Mouse (Mus musculus) lung, embryonic 14.5 days (tissue): ENCODE results near the gene Mex3d. TPM values are rescaled to one million over a fixed set of nuclear protein-coding genes. Genes with fewer than 3 reads are reported as not detected.
A peak's percentile ranks its signal among the peaks of the same experiment; 100 is the strongest.

ENCODE experiments used
- ATAC-seq: fragments of 200-750 bp; cut with Nextera tagmentation; 2 replicates; pipeline ENCODE4 v1.8.0; 2017; ENCODE audit warnings: mild to moderate bottlenecking, moderate TSS enrichment, moderate library complexity; ENCODE audit not compliant: insufficient read depth
- DNase-seq: peaks from one replicate; pipeline ENCODE4 v3.0.0-alpha.2; 2015
- H3K27ac ChIP-seq: fragments of 300-500 bp; sonication (generic); 2 replicates; pipeline ENCODE4 v1.5.1; 2014; ENCODE audit warnings: low read depth, mild to moderate bottlenecking, moderate library complexity
- H3K27me3 ChIP-seq: fragments of 300-500 bp; sonication (generic); 2 replicates; pipeline ENCODE4 v1.6.1; 2014; ENCODE audit warnings: low read length, control low read depth; ENCODE audit not compliant: insufficient read depth
- H3K36me3 ChIP-seq: fragments of 300-500 bp; sonication (generic); 2 replicates; pipeline ENCODE4 v1.6.1; 2014; ENCODE audit warnings: control low read depth; ENCODE audit not compliant: insufficient read depth
- H3K4me1 ChIP-seq: fragments of 300-500 bp; sonication (generic); 2 replicates; pipeline ENCODE4 v1.6.1; 2014; ENCODE audit warnings: antibody characterized with exemption, control low read depth; ENCODE audit not compliant: insufficient read depth
- H3K4me2 ChIP-seq: fragments of 300-500 bp; sonication (generic); 2 replicates; pipeline ENCODE4 v1.6.1; 2014; ENCODE audit warnings: mild to moderate bottlenecking
- H3K4me3 ChIP-seq: fragments of 300-500 bp; sonication (generic); 2 replicates; pipeline ENCODE4 v1.5.1; 2014; ENCODE audit warnings: low read depth, low read length
- H3K9ac ChIP-seq: fragments of 300-500 bp; sonication (generic); 2 replicates; pipeline ENCODE4 v1.6.1; 2014
- H3K9me3 ChIP-seq: fragments of 300-500 bp; sonication (generic); 2 replicates; pipeline ENCODE4 v1.6.1; 2016; ENCODE audit warnings: low read depth, low read length, control low read depth
- CTCF ChIP-seq: IDR thresholded peaks from 2 replicates; pipeline ENCODE4 v1.5.1; 2016; ENCODE audit warnings: antibody characterized with exemption, low read depth
- WGBS: fragments of 180-500 bp; shearing (Covaris S2); extraction: QIAGEN DNeasy Blood & Tissue Kit; methylation state at CpG from one replicate; pipeline ENCODE4 v1.1.7; 2014; 5-methylcytosine and 5-hydroxymethylcytosine counted together
- polyA plus RNA-seq: library from polyadenylated mRNA; unstranded; fragments of >200 nt; fragmentation: Nextera tagmentation; extraction: Ambion mirVana; gene quantifications from 2 replicates; pipeline ENCODE4 v1.2.1, GENCODE M21; 2014

Mex3d gene
- polyA plus RNA-seq, 1 experiment from 2014 or later, result 8.6 TPM

DNA sequence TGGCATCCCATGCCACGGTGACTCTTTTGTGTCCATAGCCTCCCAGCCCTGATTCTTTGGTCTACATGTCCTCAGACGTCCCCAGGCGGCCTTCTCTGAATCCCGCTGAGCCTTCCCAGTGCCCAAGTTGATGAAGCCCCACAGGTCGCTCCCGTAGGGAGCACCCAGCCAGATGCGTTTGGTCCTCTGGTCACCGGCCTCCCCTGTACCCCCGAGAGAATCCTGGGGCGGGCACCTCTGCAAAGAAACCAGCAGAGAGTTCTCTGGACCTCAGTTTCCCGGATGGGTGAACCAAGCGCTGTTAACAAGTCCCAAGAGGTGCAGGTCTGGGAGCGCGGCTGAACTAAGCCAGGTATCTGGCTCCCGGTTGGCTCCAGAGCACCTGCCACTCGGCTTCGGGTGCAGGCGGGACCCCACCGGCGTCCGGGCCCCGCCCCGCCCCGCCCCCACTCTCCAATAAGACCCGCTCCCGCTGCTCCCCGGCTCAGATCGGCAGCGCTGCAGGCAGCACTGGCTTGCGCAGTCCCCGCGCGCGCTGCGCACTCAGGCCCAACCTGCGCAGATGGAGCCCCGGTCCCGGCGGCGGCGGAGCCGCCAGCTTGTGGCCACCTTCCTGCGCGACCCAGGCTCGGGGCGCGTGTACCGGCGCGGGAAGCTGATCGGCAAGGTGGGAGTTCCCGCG lies 31.3 kb downstream of the Mex3d start, which contains the start of gene Plk5:
TSS of gene Plk5 (plus strand) at position 459 of the 682 bp plus-strand sequence.
- no peak for ATAC-seq
- WGBS, result 1% methylated on average over 53 of the region's 53 CpGs
- no peak for DNase-seq
- no peak within 1 kb of the TSS for H3K9ac ChIP-seq
- no peaks in the 10 kb centered on the region for H3K9me3 ChIP-seq
- peak within 1 kb of the TSS; percentile 63 for H3K4me2 ChIP-seq
- H3K27ac ChIP-seq, result no peak within 1 kb of the TSS
- H3K36me3 ChIP-seq, result no peaks in the 10 kb centered on the region
- TF ChIP-seq CTCF, result no peak
- peaks cover 71% of the 10 kb centered on the region for H3K27me3 ChIP-seq
- peaks cover 5% of the 10 kb centered on the region; the same call in 1 of the 2 replicates for H3K4me1 ChIP-seq
- H3K4me3 ChIP-seq, result peak within 1 kb of the TSS; percentile 36

GRCm38 (mm10) chr10:80355431-80355830 lies 32.0 kb downstream of the Mex3d start:
- 14% methylated on average over 9 of the region's 9 CpGs for WGBS
- Histone ChIP-seq H3K36me3 (no peaks in the 10 kb centered on the region), H3K27me3 (peaks cover 78% of the 10 kb centered on the region)

DNA sequence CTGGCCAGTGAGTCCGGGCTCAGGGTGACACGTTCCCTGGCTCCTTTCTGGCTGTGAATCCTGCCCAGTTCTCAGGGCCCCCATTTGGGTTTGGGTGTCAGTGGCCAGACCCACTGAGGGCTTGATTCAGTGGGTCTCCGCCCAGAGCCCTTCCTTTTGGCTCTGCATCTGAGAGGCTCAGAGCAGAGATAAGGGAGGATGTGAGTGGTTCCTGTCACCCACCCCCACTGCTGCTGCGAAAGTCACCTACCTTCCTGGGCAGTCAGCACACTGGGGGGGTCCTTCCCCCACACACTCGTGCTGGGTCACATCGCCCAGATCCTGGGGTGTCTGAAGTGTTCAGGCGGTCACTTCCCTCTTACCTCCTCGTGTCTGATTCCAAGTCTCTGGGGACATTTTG lies 34.7 kb downstream of the Mex3d start:
- Histone ChIP-seq H3K4me1 (peaks cover 15% of the 10 kb centered on the region; the same call in 1 of the 2 replicates), H3K4me2 (no peak overlapping the region), H3K9ac (no peak overlapping the region), H3K27me3 (peaks cover 91% of the 10 kb centered on the region), H3K36me3 (no peaks in the 10 kb centered on the region), H3K9me3 (no peaks in the 10 kb centered on the region), H3K27ac (no peak overlapping the region), H3K4me3 (no peak overlapping the region)
- DNase-seq (no peak), ATAC-seq (no peak)
- TF ChIP-seq CTCF, result no peak
- 49% methylated on average over 8 of the region's 8 CpGs for WGBS

More at GRCm38 (mm10) chr10:80355431-80355830, 32.0 kb downstream of the Mex3d start:
- no peak overlapping the region for H3K9ac ChIP-seq
- no peak for TF ChIP-seq CTCF
- no peak for DNase-seq
- H3K4me2 ChIP-seq, result no peak overlapping the region
- no peak overlapping the region for H3K27ac ChIP-seq
- no peaks in the 10 kb centered on the region for H3K9me3 ChIP-seq
- peaks cover 5% of the 10 kb centered on the region; the same call in 1 of the 2 replicates for H3K4me1 ChIP-seq
- no peak overlapping the region for H3K4me3 ChIP-seq
- ATAC-seq, result no peak

GRCm38 (mm10) chr10:80351896-80352295 lies 35.6 kb downstream of the Mex3d start:
- no peak overlapping the region for H3K9ac ChIP-seq
- no peak overlapping the region for H3K4me2 ChIP-seq
- 29% methylated on average over 11 of the region's 11 CpGs for WGBS
- ATAC-seq (no peak), DNase-seq (no peak)
- H3K9me3 ChIP-seq, result no peaks in the 10 kb centered on the region
- H3K4me1 ChIP-seq, result peaks cover 15% of the 10 kb centered on the region; the same call in 1 of the 2 replicates
- no peak overlapping the region for H3K4me3 ChIP-seq
- peaks cover 90% of the 10 kb centered on the region for H3K27me3 ChIP-seq
- no peaks in the 10 kb centered on the region for H3K36me3 ChIP-seq
- no peak for TF ChIP-seq CTCF
- H3K27ac ChIP-seq, result no peak overlapping the region

DNA sequence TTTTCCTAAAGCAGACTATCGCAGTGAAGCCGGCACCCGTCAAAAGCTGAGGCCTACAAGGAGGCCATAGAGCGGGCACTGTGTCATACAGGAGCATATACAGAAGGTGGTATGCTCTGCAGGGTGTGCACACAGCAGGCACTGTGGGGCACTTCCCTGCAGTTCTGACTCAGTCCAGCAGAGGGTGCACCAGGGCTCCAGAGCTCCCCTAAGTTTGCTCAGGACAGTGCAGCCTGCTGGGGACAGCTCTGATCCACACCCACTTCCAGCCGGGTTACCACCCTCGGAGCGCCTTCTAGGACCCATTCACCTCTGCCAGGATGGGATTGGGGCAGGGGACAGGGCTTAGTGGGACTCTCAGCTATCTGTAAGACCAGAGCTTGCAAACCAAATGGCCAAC lies 37.2 kb downstream of the Mex3d start:
- Histone ChIP-seq H3K9ac (no peak overlapping the region), H3K4me2 (no peak overlapping the region), H3K4me1 (peaks cover 10% of the 10 kb centered on the region; the same call in 1 of the 2 replicates), H3K9me3 (no peaks in the 10 kb centered on the region), H3K36me3 (no peaks in the 10 kb centered on the region), H3K27ac (no peak overlapping the region), H3K4me3 (no peak overlapping the region), H3K27me3 (peaks cover 89% of the 10 kb centered on the region)
- peak; percentile 94 for DNase-seq
- peak; percentile 81 for ATAC-seq
- TF ChIP-seq CTCF, result peak; percentile 98
- WGBS, result 5% methylated on average over 7 of the region's 7 CpGs

DNA sequence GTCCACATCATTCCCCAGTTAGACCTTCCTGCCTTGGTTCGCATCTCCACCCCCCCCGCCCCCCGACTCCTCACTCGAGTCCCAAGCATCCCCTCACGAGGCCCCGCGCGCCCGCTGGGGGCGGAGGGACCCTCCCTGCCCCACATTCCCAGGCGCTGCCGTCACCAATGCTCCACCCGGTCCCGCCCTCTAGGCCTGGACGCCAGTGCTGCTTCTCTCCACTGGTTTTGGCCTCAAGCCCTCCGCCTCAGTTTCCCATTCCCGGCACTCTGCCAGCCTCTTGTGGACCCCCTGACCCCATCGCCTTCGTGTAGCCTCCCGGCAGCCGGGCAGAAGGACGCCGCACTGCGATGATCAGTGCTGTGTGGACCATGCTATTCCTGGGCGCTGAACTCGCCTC lies 38.5 kb downstream of the Mex3d start:
- no peak overlapping the region for H3K27ac ChIP-seq
- TF ChIP-seq CTCF, result no peak
- 0 out of 2 replicates have a peak overlapping the region, but pooled peaks have one; percentile 9 for H3K9ac ChIP-seq
- ATAC-seq (no peak), DNase-seq (peak; percentile 62)
- no peaks in the 10 kb centered on the region for H3K36me3 ChIP-seq
- H3K9me3 ChIP-seq, result no peaks in the 10 kb centered on the region
- 14% methylated on average over 26 of the region's 26 CpGs for WGBS
- peak overlapping the region; percentile 36 for H3K4me3 ChIP-seq
- peaks cover 10% of the 10 kb centered on the region; the same call in 1 of the 2 replicates for H3K4me1 ChIP-seq
- H3K4me2 ChIP-seq, result peak overlapping the region; percentile 60
- H3K27me3 ChIP-seq, result peaks cover 91% of the 10 kb centered on the region

GRCm38 (mm10) chr10:80348244-80348781 lies 39.1 kb downstream of the Mex3d start, which contains the start of gene Adamtsl5:
Gene Adamtsl5, minus strand, starts transcription at chr10:80348412.
- Histone ChIP-seq H3K4me1 (peaks cover 16% of the 10 kb centered on the region; the same call in 1 of the 2 replicates), H3K27me3 (peaks cover 97% of the 10 kb centered on the region)
- ATAC-seq, result peak; percentile 33; the same call in 1 of the 2 replicates

More at GRCm38 (mm10) chr10:80348244-80348781, 39.1 kb downstream of the Mex3d start, which contains the start of gene Adamtsl5:
- Histone ChIP-seq H3K9me3 (no peaks in the 10 kb centered on the region), H3K27ac (no peak within 1 kb of the TSS), H3K36me3 (no peaks in the 10 kb centered on the region), H3K4me3 (peak within 1 kb of the TSS; percentile 36), H3K4me2 (peak within 1 kb of the TSS; percentile 60), H3K9ac (peak within 1 kb of the TSS; percentile 26; the same call in 1 of the 2 replicates)
- 1% methylated on average over 38 of the region's 42 CpGs for WGBS
- peak; percentile 64 for TF ChIP-seq CTCF
- DNase-seq, result peak; percentile 74
